Mouse (Mus musculus): ENCODE data around the gene Usf1. TPM values are rescaled to one million over a fixed set of nuclear protein-coding genes. Genes with fewer than 3 reads are reported as not detected.

Gene Usf1
- 125 TPM for polyA plus RNA-seq (2015; fragmentation: Illumina TruSeq; extraction: RNeasy Lipid Tissue Mini Kit (QIAGEN cat#74804); ENCODE audit: low read depth, low replicate concordance)

GRCm38 (mm10) chr1:171410947-171411484 lies at the start of gene Usf1:
Gene Usf1, plus strand, starts transcription at chr1:171411313.

GRCm38 (mm10) chr1:171369845-171370556 lies 41.1 kb upstream of the Usf1 start, which contains the start of gene Nectin4:
Gene Nectin4, plus strand, starts transcription at chr1:171370099.

GRCm38 (mm10) chr1:171388376-171389102 lies 22.6 kb upstream of the Usf1 start, which contains the start of gene Arhgap30:
Gene Arhgap30, plus strand, starts transcription at chr1:171388954.

GRCm38 (mm10) chr1:171418660-171419059 lies 7.5 kb downstream of the Usf1 start, which contains the start of gene Tstd1:
Gene Tstd1, plus strand, starts transcription at chr1:171418872.

GRCm38 (mm10) chr1:171437264-171438013 lies 26.3 kb downstream of the Usf1 start, which contains the start of gene F11r:
Gene F11r, plus strand, starts transcription at chr1:171437535.

Other genes starting within 250 kb of the Usf1 start
- gene Pcp4l1, start 215.0 kb upstream of the Usf1 start, polyA plus RNA-seq (2015; fragmentation: Illumina TruSeq; extraction: RNeasy Lipid Tissue Mini Kit (QIAGEN cat#74804); ENCODE audit: low read depth, low replicate concordance) = 282 TPM
- gene Nr1i3, start 197.3 kb upstream of the Usf1 start, polyA plus RNA-seq (2015; fragmentation: Illumina TruSeq; extraction: RNeasy Lipid Tissue Mini Kit (QIAGEN cat#74804); ENCODE audit: low read depth, low replicate concordance) = 0.48 TPM
- 118 TPM for gene Tomm40l, start 188.8 kb upstream of the Usf1 start, polyA plus RNA-seq (2015; fragmentation: Illumina TruSeq; extraction: RNeasy Lipid Tissue Mini Kit (QIAGEN cat#74804); ENCODE audit: low read depth, low replicate concordance)
- 6.9 TPM for gene Apoa2, start 186.3 kb upstream of the Usf1 start, polyA plus RNA-seq (2015; fragmentation: Illumina TruSeq; extraction: RNeasy Lipid Tissue Mini Kit (QIAGEN cat#74804); ENCODE audit: low read depth, low replicate concordance)
- 35.4 TPM for gene Fcer1g, start 176.9 kb upstream of the Usf1 start, polyA plus RNA-seq (2015; fragmentation: Illumina TruSeq; extraction: RNeasy Lipid Tissue Mini Kit (QIAGEN cat#74804); ENCODE audit: low read depth, low replicate concordance)
- 15.3 TPM for gene Adamts4, start 160.9 kb upstream of the Usf1 start, polyA plus RNA-seq (2015; fragmentation: Illumina TruSeq; extraction: RNeasy Lipid Tissue Mini Kit (QIAGEN cat#74804); ENCODE audit: low read depth, low replicate concordance)
- gene Ndufs2, start 159.9 kb upstream of the Usf1 start, polyA plus RNA-seq (2015; fragmentation: Illumina TruSeq; extraction: RNeasy Lipid Tissue Mini Kit (QIAGEN cat#74804); ENCODE audit: low read depth, low replicate concordance) = 322 TPM
- 44.0 TPM for gene B4galt3, start 141.0 kb upstream of the Usf1 start, polyA plus RNA-seq (2015; fragmentation: Illumina TruSeq; extraction: RNeasy Lipid Tissue Mini Kit (QIAGEN cat#74804); ENCODE audit: low read depth, low replicate concordance)
- 35.3 TPM for gene Ppox, start 130.1 kb upstream of the Usf1 start, polyA plus RNA-seq (2015; fragmentation: Illumina TruSeq; extraction: RNeasy Lipid Tissue Mini Kit (QIAGEN cat#74804); ENCODE audit: low read depth, low replicate concordance)
- gene Usp21, start 123.3 kb upstream of the Usf1 start, polyA plus RNA-seq (2015; fragmentation: Illumina TruSeq; extraction: RNeasy Lipid Tissue Mini Kit (QIAGEN cat#74804); ENCODE audit: low read depth, low replicate concordance) = 47.5 TPM
- gene Ufc1, start 116.3 kb upstream of the Usf1 start, polyA plus RNA-seq (2015; fragmentation: Illumina TruSeq; extraction: RNeasy Lipid Tissue Mini Kit (QIAGEN cat#74804); ENCODE audit: low read depth, low replicate concordance) = 187 TPM
- gene Dedd, start 82.2 kb upstream of the Usf1 start, polyA plus RNA-seq (2015; fragmentation: Illumina TruSeq; extraction: RNeasy Lipid Tissue Mini Kit (QIAGEN cat#74804); ENCODE audit: low read depth, low replicate concordance) = 42.7 TPM
- 59.9 TPM for gene Nit1, start 65.7 kb upstream of the Usf1 start, polyA plus RNA-seq (2015; fragmentation: Illumina TruSeq; extraction: RNeasy Lipid Tissue Mini Kit (QIAGEN cat#74804); ENCODE audit: low read depth, low replicate concordance)
- gene Pfdn2, start 65.6 kb upstream of the Usf1 start, polyA plus RNA-seq (2015; fragmentation: Illumina TruSeq; extraction: RNeasy Lipid Tissue Mini Kit (QIAGEN cat#74804); ENCODE audit: low read depth, low replicate concordance) = 221 TPM
- 5.8 TPM for gene Klhdc9, start 50.5 kb upstream of the Usf1 start, polyA plus RNA-seq (2015; fragmentation: Illumina TruSeq; extraction: RNeasy Lipid Tissue Mini Kit (QIAGEN cat#74804); ENCODE audit: low read depth, low replicate concordance)
- gene Nectin4, start 41.2 kb upstream of the Usf1 start, polyA plus RNA-seq (2015; fragmentation: Illumina TruSeq; extraction: RNeasy Lipid Tissue Mini Kit (QIAGEN cat#74804); ENCODE audit: low read depth, low replicate concordance) = 4.8 TPM
- gene Arhgap30, start 22.4 kb upstream of the Usf1 start, polyA plus RNA-seq (2015; fragmentation: Illumina TruSeq; extraction: RNeasy Lipid Tissue Mini Kit (QIAGEN cat#74804); ENCODE audit: low read depth, low replicate concordance) = 2.2 TPM
- not detected for gene Tstd1, start 7.6 kb downstream of the Usf1 start, polyA plus RNA-seq (2015; fragmentation: Illumina TruSeq; extraction: RNeasy Lipid Tissue Mini Kit (QIAGEN cat#74804); ENCODE audit: low read depth, low replicate concordance)
- gene F11r, start 26.2 kb downstream of the Usf1 start, polyA plus RNA-seq (2015; fragmentation: Illumina TruSeq; extraction: RNeasy Lipid Tissue Mini Kit (QIAGEN cat#74804); ENCODE audit: low read depth, low replicate concordance) = 10.4 TPM
- 6.3 TPM for gene Alyref2, start 92.2 kb downstream of the Usf1 start, polyA plus RNA-seq (2015; fragmentation: Illumina TruSeq; extraction: RNeasy Lipid Tissue Mini Kit (QIAGEN cat#74804); ENCODE audit: low read depth, low replicate concordance)
- not detected for gene Itln1, start 124.0 kb downstream of the Usf1 start, polyA plus RNA-seq (2015; fragmentation: Illumina TruSeq; extraction: RNeasy Lipid Tissue Mini Kit (QIAGEN cat#74804); ENCODE audit: low read depth, low replicate concordance)
- gene Cd244a, start 147.9 kb downstream of the Usf1 start, polyA plus RNA-seq (2015; fragmentation: Illumina TruSeq; extraction: RNeasy Lipid Tissue Mini Kit (QIAGEN cat#74804); ENCODE audit: low read depth, low replicate concordance) = not detected
- 0.21 TPM for gene Ly9, start 196.1 kb downstream of the Usf1 start, polyA plus RNA-seq (2015; fragmentation: Illumina TruSeq; extraction: RNeasy Lipid Tissue Mini Kit (QIAGEN cat#74804); ENCODE audit: low read depth, low replicate concordance)
- gene Slamf7, start 241.7 kb downstream of the Usf1 start, polyA plus RNA-seq (2015; fragmentation: Illumina TruSeq; extraction: RNeasy Lipid Tissue Mini Kit (QIAGEN cat#74804); ENCODE audit: low read depth, low replicate concordance) = not detected

All from brain, adult 10 weeks (tissue).